Mouse (Mus musculus) urinary bladder, postnatal 0 days (tissue): ENCODE measurements around the gene Adprm. TPM values are rescaled to one million over a fixed set of nuclear protein-coding genes. Genes with fewer than 3 reads are reported as not detected.

Experiments used
- microRNA-seq: library from miRNA; unstranded; fragments of <30 nt; microRNA quantifications from one replicate; pipeline ENCODE4, GENCODE M21; 2016
- polyA plus RNA-seq: library from polyadenylated mRNA; unstranded; fragments of >200 nt; fragmentation: Nextera tagmentation; extraction: Ambion mirVana; gene quantifications from 2 replicates; pipeline ENCODE4 v1.2.1, GENCODE M21; 2015

The Adprm gene
- polyA plus RNA-seq, result 17.2 and 19.7 TPM in 2 replicates

GRCm38 (mm10) chr11:67052321-67052952 is at the start of gene Adprm, which contains the start of gene Sco1:
Gene Adprm, minus strand, starts transcription at chr11:67052594.
Gene Sco1, plus strand, starts transcription at chr11:67052670.

GRCm38 (mm10) chr11:67078000-67078399 is 25.6 kb upstream of the Adprm start, which contains the start of gene Myh3:
Gene Myh3, plus strand, starts transcription at chr11:67078300.

GRCm38 (mm10) chr11:67024867-67025477 is 27.4 kb downstream of the Adprm start, which contains the start of gene Tmem220:
Gene Tmem220, plus strand, starts transcription at chr11:67025154.

Small RNA genes lying within 50 kb of the gene (microRNA-seq; reads per million reads assigned to microRNA genes)
- gene Mir6923, result not detected

Other genes with a start within 250 kb of the Adprm start
- gene Pirt, start 140.6 kb downstream of the Adprm start, polyA plus RNA-seq, result 0.22 and 0.23 TPM in 2 replicates
- gene Tmem238l, start 96.0 kb downstream of the Adprm start, polyA plus RNA-seq, result 11.0 and 12.9 TPM in 2 replicates
- 3.4 and 3.7 TPM in 2 replicates for gene Tmem220, start 27.4 kb downstream of the Adprm start, polyA plus RNA-seq
- 9.3 and 10.8 TPM in 2 replicates for gene Sco1, start 76 bp upstream of the Adprm start, polyA plus RNA-seq
- gene Myh3, start 25.7 kb upstream of the Adprm start, polyA plus RNA-seq, result 0.06 and 0.18 TPM in 2 replicates
- gene Myh2, start 118.4 kb upstream of the Adprm start, polyA plus RNA-seq, result 8.9 and 21.5 TPM in 2 replicates
- 0.89 and 2.2 TPM in 2 replicates for gene Myh1, start 147.5 kb upstream of the Adprm start, polyA plus RNA-seq
- 0.06 and 0.07 TPM in 2 replicates for gene Myh4, start 185.4 kb upstream of the Adprm start, polyA plus RNA-seq
- 18.2 and 30.1 TPM in 2 replicates for gene Myh8, start 224.5 kb upstream of the Adprm start, polyA plus RNA-seq